Mouse (Mus musculus) C2C12 (cell line): Measurements from ENCODE around the gene Hipk2.

Experiments used
- CEBPB ChIP-seq: IDR thresholded peaks from one replicate; pipeline ENCODE4 v1.6.1; 2011; ENCODE audit warnings: low read depth, mild to moderate bottlenecking, control low read depth, moderate library complexity
- CTCF ChIP-seq: IDR thresholded peaks from one replicate; pipeline ENCODE4 v1.5.1; 2011; ENCODE audit not compliant: control insufficient read depth, insufficient read depth, insufficient read length
- MYOD1 ChIP-seq: IDR thresholded peaks from one replicate; pipeline ENCODE4 v1.6.1; 2011; ENCODE audit warnings: low read depth; ENCODE audit not compliant: control insufficient read depth, insufficient read length
- MYOG ChIP-seq: IDR thresholded peaks from one replicate; pipeline ENCODE4 v1.6.1; 2011; ENCODE audit not compliant: control insufficient read depth, insufficient read length; ENCODE audit errors: extremely low read depth
- USF1 ChIP-seq: IDR thresholded peaks from one replicate; pipeline ENCODE4 v1.6.1; 2011; ENCODE audit warnings: low read depth, mild to moderate bottlenecking, control low read depth, moderate library complexity

DNA sequence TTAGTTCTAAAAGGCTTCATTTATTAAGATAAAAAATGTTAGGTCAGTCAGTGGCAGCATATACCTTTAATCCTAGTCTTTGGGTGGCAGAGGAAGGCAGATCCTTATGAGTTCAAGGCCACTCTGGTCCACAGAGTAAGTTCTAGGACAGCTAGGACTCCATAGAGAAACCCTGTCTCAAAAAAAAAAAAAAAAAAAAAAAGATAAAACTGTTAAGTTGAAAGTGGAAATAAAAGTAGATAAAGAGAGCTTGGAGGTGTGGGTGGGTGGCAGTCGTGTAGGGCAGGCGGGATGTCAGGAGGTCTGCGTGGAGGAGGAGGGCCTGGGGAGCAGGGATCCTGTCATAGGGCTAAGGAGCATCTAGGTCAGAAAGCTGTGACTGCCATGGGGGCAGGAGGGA is 204.0 kb downstream of the Hipk2 start:
- no peak for TF ChIP-seq MYOD1
- no peak for TF ChIP-seq CTCF
- TF ChIP-seq MYOG: no peak
- no peak for TF ChIP-seq USF1
- TF ChIP-seq CEBPB: no peak
